Mouse (Mus musculus) T-cell, adult 2 months (primary cell): ENCODE data around the gene Dusp23.

Experiments used
- DNase-seq: peaks from one replicate; pipeline ENCODE4 v3.0.0; 2022; ENCODE audit warnings: low spot score

The Dusp23 gene

GRCm38 (mm10) chr1:172632451-172633326 is at the start of gene Dusp23:
TSS of gene Dusp23 (minus strand) at chr1:172632962.
- DNase-seq: peak; percentile 94

GRCm38 (mm10) chr1:172680742-172681141 is 48.0 kb upstream of the Dusp23 start:
- no peak for DNase-seq

GRCm38 (mm10) chr1:172670716-172671115 is 38.0 kb upstream of the Dusp23 start:
- DNase-seq: no peak

- DNase-seq: no peak
Observed at GRCm38 (mm10) chr1:172667597-172667996, 34.8 kb upstream of the Dusp23 start.

GRCm38 (mm10) chr1:172665457-172665856 is 32.7 kb upstream of the Dusp23 start:
- no peak for DNase-seq

- DNase-seq: no peak
Observed at GRCm38 (mm10) chr1:172659688-172660087, 26.9 kb upstream of the Dusp23 start.

GRCm38 (mm10) chr1:172657266-172657665 is 24.5 kb upstream of the Dusp23 start:
- no peak for DNase-seq

GRCm38 (mm10) chr1:172653900-172654299 is 21.1 kb upstream of the Dusp23 start:
- DNase-seq: no peak

GRCm38 (mm10) chr1:172652040-172652662 is 19.4 kb upstream of the Dusp23 start:
- no peak for DNase-seq

- no peak for DNase-seq
Observed at GRCm38 (mm10) chr1:172651288-172651987, 18.7 kb upstream of the Dusp23 start.

- no peak for DNase-seq
Observed at GRCm38 (mm10) chr1:172650519-172651287, 17.9 kb upstream of the Dusp23 start.

- DNase-seq: no peak
Observed at GRCm38 (mm10) chr1:172649396-172649795, 16.6 kb upstream of the Dusp23 start.

GRCm38 (mm10) chr1:172647236-172647635 is 14.5 kb upstream of the Dusp23 start:
- no peak for DNase-seq

- no peak for DNase-seq
Observed at GRCm38 (mm10) chr1:172638781-172639180, 6.0 kb upstream of the Dusp23 start.

GRCm38 (mm10) chr1:172637801-172638200 is 5.0 kb upstream of the Dusp23 start:
- no peak for DNase-seq

GRCm38 (mm10) chr1:172636266-172636665 is 3.5 kb upstream of the Dusp23 start:
- no peak for DNase-seq

GRCm38 (mm10) chr1:172635258-172635657 is 2.5 kb upstream of the Dusp23 start:
- no peak for DNase-seq

- DNase-seq: no peak
Observed at GRCm38 (mm10) chr1:172634136-172634535, 1.4 kb upstream of the Dusp23 start.

- no peak for DNase-seq
Observed at GRCm38 (mm10) chr1:172631721-172632120, 1.0 kb downstream of the Dusp23 start.

GRCm38 (mm10) chr1:172629831-172630230 is 2.9 kb downstream of the Dusp23 start:
- DNase-seq: no peak

GRCm38 (mm10) chr1:172626306-172626705 is 6.5 kb downstream of the Dusp23 start:
- DNase-seq: no peak

GRCm38 (mm10) chr1:172624081-172624480 is 8.7 kb downstream of the Dusp23 start:
- no peak for DNase-seq
